Mouse (Mus musculus): ENCODE data around the gene Chd8.

The Chd8 gene

GRCm38 (mm10) chr14:52199412-52199811 is 58.2 kb downstream of the Chd8 start:
- DNase-seq (ENCODE audit: low read depth) = peak; percentile 43

GRCm38 (mm10) chr14:52198141-52198540 is 59.4 kb downstream of the Chd8 start:
- DNase-seq (ENCODE audit: low read depth) = no peak

- DNase-seq (ENCODE audit: low read depth) = peak; percentile 67
These were observed 60.3 kb downstream of the Chd8 start, which contains the start of gene Supt16 for GRCm38 (mm10) chr14:52197156-52197878. Gene Supt16 (minus strand): TSS chr14:52197416.

- DNase-seq (ENCODE audit: low read depth) = no peak
These were observed 61.1 kb downstream of the Chd8 start for GRCm38 (mm10) chr14:52196230-52197155.

- DNase-seq (ENCODE audit: low read depth) = peak; percentile 83
These were observed 61.9 kb downstream of the Chd8 start for GRCm38 (mm10) chr14:52195691-52196090.

- DNase-seq (ENCODE audit: low read depth) = peak; percentile 88
These were observed 66.7 kb downstream of the Chd8 start for GRCm38 (mm10) chr14:52190740-52191359.

- DNase-seq (ENCODE audit: low read depth) = no peak
These were observed 68.1 kb downstream of the Chd8 start for GRCm38 (mm10) chr14:52189519-52189918.

GRCm38 (mm10) chr14:52188788-52189187 is 68.8 kb downstream of the Chd8 start:
- no peak for DNase-seq (ENCODE audit: low read depth)

GRCm38 (mm10) chr14:52166571-52166970 is 91.0 kb downstream of the Chd8 start:
- DNase-seq (ENCODE audit: low read depth) = no peak

GRCm38 (mm10) chr14:52160911-52161310 is 96.7 kb downstream of the Chd8 start:
- DNase-seq (ENCODE audit: low read depth) = no peak

GRCm38 (mm10) chr14:52155008-52155407 is 102.6 kb downstream of the Chd8 start:
- DNase-seq (ENCODE audit: low read depth) = no peak

- no peak for DNase-seq (ENCODE audit: low read depth)
These were observed 105.0 kb downstream of the Chd8 start for GRCm38 (mm10) chr14:52152613-52153012.

- no peak for DNase-seq (ENCODE audit: low read depth)
These were observed 105.4 kb downstream of the Chd8 start for GRCm38 (mm10) chr14:52152179-52152578.

- DNase-seq (ENCODE audit: low read depth) = no peak
These were observed 107.7 kb downstream of the Chd8 start for GRCm38 (mm10) chr14:52149888-52150287.

Measured in c-Kit-positive CD71-positive TER-119-negative erythroid progenitor cells, embryonic 14.5 days (primary cell).